Mouse (Mus musculus): Measurements from ENCODE around the gene Arid3c. TPM values are rescaled to one million over a fixed set of nuclear protein-coding genes. Genes with fewer than 3 reads are reported as not detected.

Arid3c gene
- total RNA-seq, 1 experiment, result not detected

DNA sequence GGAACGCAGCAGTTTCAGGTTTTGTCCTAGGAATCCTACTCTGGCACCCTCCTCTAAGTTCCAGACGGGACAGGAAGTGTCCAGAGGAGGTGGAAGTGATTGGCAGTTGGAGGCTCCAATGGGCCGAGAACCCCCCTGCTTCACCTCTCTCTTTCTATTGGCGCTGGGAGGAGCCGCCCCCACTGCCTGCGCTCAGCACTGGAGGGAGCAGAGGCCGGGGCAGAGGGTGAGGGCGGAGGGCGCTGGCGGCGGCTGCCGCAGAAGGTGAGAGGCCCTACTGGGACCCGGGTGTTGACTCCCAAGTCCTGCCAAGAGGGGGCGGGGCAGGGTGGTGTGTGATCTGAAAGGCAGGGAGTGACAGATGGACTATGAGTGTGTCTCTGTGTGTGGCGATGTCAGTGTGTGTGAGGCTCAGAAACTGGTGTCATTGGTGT is 29.4 kb upstream of the Arid3c start:
- peak; percentile 89 for DNase-seq (ENCODE audit: low read depth, low spot score)
- Histone ChIP-seq H3K4me3 (ENCODE audit: insufficient read depth in 1 of 2, low read depth in 1 of 2, low read length in 2 of 2, poor library complexity in 1 of 2, severe bottlenecking in 1 of 2) (peak overlapping the region; percentile 43 to 58), H3K36me3 (ENCODE audit: control insufficient read depth, insufficient read depth, low read length, poor library complexity, severe bottlenecking) (peaks cover 11% of the 10 kb centered on the region; the same call in 1 of the 2 replicates), H3K9ac (ENCODE audit: insufficient read depth, low read depth, low read length, poor library complexity, severe bottlenecking) (peak overlapping the region; percentile 65; the same call in 1 of the 2 replicates), H3K27ac (ENCODE audit: insufficient read depth, low read depth, low read length, poor library complexity, severe bottlenecking) (no peak overlapping the region), H3K9me3 (ENCODE audit: control insufficient read depth, insufficient read depth, low read depth, low read length) (no peaks in the 10 kb centered on the region), H3K4me1 (ENCODE audit: control insufficient read depth in 2 of 2, insufficient read depth in 2 of 2, low read length in 2 of 2, poor library complexity in 1 of 2) (peaks cover 2 to 16% of the 10 kb centered on the region in 2 experiments; a peak in 2 of 4 replicates)
- in situ Hi-C loops (cut with MboI; ENCODE audit: low sequenced_read_pairs in 2 of 2, unreplicated experiment in 2 of 2), result no loop called here
- no peak for TF ChIP-seq ZC3H11A (IDR thresholded peaks at IDR 0.05; ENCODE audit: borderline replicate concordance, low read depth, low read length)
- TF ChIP-seq ZNF384 (IDR thresholded peaks at IDR 0.05; ENCODE audit: low read depth, low read length), result no peak
- no peak for TF ChIP-seq MAFK (IDR thresholded peaks at IDR 0.05; ENCODE audit: insufficient read depth, low read depth, low read length)
- peak; percentile 65; the same call in 1 of the 2 replicates for TF ChIP-seq CHD2 (IDR thresholded peaks at IDR 0.05; ENCODE audit: low read depth, low read length)

DNA sequence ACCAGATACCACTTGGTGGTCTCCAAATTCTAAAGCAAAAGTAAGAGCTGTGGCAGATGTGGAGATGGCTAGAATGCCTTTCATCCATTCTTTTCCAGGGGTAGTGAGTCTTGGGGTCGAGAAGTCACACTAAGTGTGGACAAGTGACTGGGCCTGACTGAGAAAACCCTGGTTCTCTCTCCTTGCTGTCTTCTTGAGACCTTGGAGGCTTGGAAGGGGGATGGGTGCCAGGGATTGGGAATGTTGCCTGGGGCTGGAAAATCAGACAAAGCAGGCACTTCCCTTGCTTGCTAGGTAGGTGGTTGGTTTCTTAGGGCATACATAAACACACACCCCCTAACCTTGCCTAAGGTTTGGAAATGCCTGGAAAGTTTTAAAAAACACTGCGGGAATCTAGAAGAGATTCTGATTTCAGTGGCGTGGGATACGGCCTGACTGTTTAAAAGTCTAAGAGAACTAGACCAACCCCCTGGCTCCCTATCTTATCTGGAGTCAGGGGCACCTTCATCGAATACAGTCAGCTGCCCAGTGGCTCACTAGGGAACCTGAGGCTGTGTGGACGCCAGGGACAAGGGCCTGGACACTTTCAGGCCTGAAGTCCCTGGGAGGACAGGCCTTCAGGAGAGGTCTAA is 28.8 kb upstream of the Arid3c start:
- H3K9me3 ChIP-seq (ENCODE audit: control insufficient read depth, insufficient read depth, low read depth, low read length), result no peaks in the 10 kb centered on the region
- peak overlapping the region; percentile 65; the same call in 1 of the 2 replicates for H3K9ac ChIP-seq (ENCODE audit: insufficient read depth, low read depth, low read length, poor library complexity, severe bottlenecking)
- in situ Hi-C loops (cut with MboI; ENCODE audit: low sequenced_read_pairs in 2 of 2, unreplicated experiment in 2 of 2), result no loop called here
- H3K4me1 ChIP-seq (ENCODE audit: control insufficient read depth in 2 of 2, insufficient read depth in 2 of 2, low read length in 2 of 2, poor library complexity in 1 of 2), result peaks cover 2 to 16% of the 10 kb centered on the region in 2 experiments; a peak in 2 of 4 replicates
- peak overlapping the region; percentile 43 to 58 for H3K4me3 ChIP-seq (ENCODE audit: insufficient read depth in 1 of 2, low read depth in 1 of 2, low read length in 2 of 2, poor library complexity in 1 of 2, severe bottlenecking in 1 of 2)
- peaks cover 11% of the 10 kb centered on the region; the same call in 1 of the 2 replicates for H3K36me3 ChIP-seq (ENCODE audit: control insufficient read depth, insufficient read depth, low read length, poor library complexity, severe bottlenecking)
- DNase-seq (ENCODE audit: low read depth, low spot score), result no peak
- 0 out of 2 replicates have a peak overlapping the region, but pooled peaks have one; percentile 16 for H3K27ac ChIP-seq (ENCODE audit: insufficient read depth, low read depth, low read length, poor library complexity, severe bottlenecking)
- TF ChIP-seq CHD2 (IDR thresholded peaks at IDR 0.05; ENCODE audit: low read depth, low read length), result no peak
- TF ChIP-seq ZC3H11A (IDR thresholded peaks at IDR 0.05; ENCODE audit: borderline replicate concordance, low read depth, low read length), result no peak
- TF ChIP-seq MAFK (IDR thresholded peaks at IDR 0.05; ENCODE audit: insufficient read depth, low read depth, low read length), result no peak
- no peak for TF ChIP-seq HCFC1 (IDR thresholded peaks at IDR 0.05; ENCODE audit: borderline replicate concordance, insufficient read depth, low read length)
- no peak for TF ChIP-seq ZNF384 (IDR thresholded peaks at IDR 0.05; ENCODE audit: low read depth, low read length)

- peaks cover 11% of the 10 kb centered on the region; the same call in 1 of the 2 replicates for H3K36me3 ChIP-seq (ENCODE audit: control insufficient read depth, insufficient read depth, low read length, poor library complexity, severe bottlenecking)
- H3K9me3 ChIP-seq (ENCODE audit: control insufficient read depth, insufficient read depth, low read depth, low read length), result no peaks in the 10 kb centered on the region
- H3K9ac ChIP-seq (ENCODE audit: insufficient read depth, low read depth, low read length, poor library complexity, severe bottlenecking), result no peak overlapping the region
- peaks cover 2 to 16% of the 10 kb centered on the region in 2 experiments; a peak in 2 of 4 replicates for H3K4me1 ChIP-seq (ENCODE audit: control insufficient read depth in 2 of 2, insufficient read depth in 2 of 2, low read length in 2 of 2, poor library complexity in 1 of 2)
- TF ChIP-seq HCFC1 (IDR thresholded peaks at IDR 0.05; ENCODE audit: borderline replicate concordance, insufficient read depth, low read length) (no peak), MAFK (IDR thresholded peaks at IDR 0.05; ENCODE audit: insufficient read depth, low read depth, low read length) (no peak), ZNF384 (IDR thresholded peaks at IDR 0.05; ENCODE audit: low read depth, low read length) (no peak), ZC3H11A (IDR thresholded peaks at IDR 0.05; ENCODE audit: borderline replicate concordance, low read depth, low read length) (no peak), CHD2 (IDR thresholded peaks at IDR 0.05; ENCODE audit: low read depth, low read length) (no peak)
- no peak overlapping the region for H3K4me3 ChIP-seq (ENCODE audit: insufficient read depth in 1 of 2, low read depth in 1 of 2, low read length in 2 of 2, poor library complexity in 1 of 2, severe bottlenecking in 1 of 2)
- no peak for DNase-seq (ENCODE audit: low read depth, low spot score)
- in situ Hi-C loops (cut with MboI; ENCODE audit: low sequenced_read_pairs in 2 of 2, unreplicated experiment in 2 of 2), result no loop called here
- no peak overlapping the region for H3K27ac ChIP-seq (ENCODE audit: insufficient read depth, low read depth, low read length, poor library complexity, severe bottlenecking)
Measured at GRCm38 (mm10) chr4:41759206-41759605, 28.3 kb upstream of the Arid3c start.

DNA sequence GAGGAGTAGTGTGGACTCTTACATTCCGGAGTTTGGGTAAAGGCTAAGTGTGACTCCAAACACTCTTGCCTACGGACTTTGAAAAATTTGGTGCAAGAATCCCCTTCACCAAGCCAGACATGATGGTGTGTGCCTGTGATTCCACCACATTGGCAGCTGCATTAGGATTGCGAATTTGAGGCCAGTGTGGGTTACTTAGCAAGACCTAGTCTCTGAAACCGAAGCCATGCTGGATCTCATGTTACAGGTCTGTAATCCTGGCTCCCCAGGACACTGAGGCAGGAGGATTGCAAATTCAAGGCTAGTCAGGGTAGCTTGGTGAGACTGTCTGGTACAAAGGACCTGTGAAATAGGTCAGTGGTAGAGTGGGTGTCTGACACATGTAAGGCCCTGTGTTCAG is 27.8 kb upstream of the Arid3c start:
- TF ChIP-seq HCFC1 (IDR thresholded peaks at IDR 0.05; ENCODE audit: borderline replicate concordance, insufficient read depth, low read length), result no peak
- no peak for TF ChIP-seq ZNF384 (IDR thresholded peaks at IDR 0.05; ENCODE audit: low read depth, low read length)
- no peak for TF ChIP-seq CHD2 (IDR thresholded peaks at IDR 0.05; ENCODE audit: low read depth, low read length)
- TF ChIP-seq ZC3H11A (IDR thresholded peaks at IDR 0.05; ENCODE audit: borderline replicate concordance, low read depth, low read length), result no peak
- no peak for TF ChIP-seq MAFK (IDR thresholded peaks at IDR 0.05; ENCODE audit: insufficient read depth, low read depth, low read length)
- H3K4me1 ChIP-seq (ENCODE audit: control insufficient read depth in 2 of 2, insufficient read depth in 2 of 2, low read length in 2 of 2, poor library complexity in 1 of 2), result peaks cover 2 to 16% of the 10 kb centered on the region in 2 experiments; a peak in 2 of 4 replicates
- in situ Hi-C loops (cut with MboI; ENCODE audit: low sequenced_read_pairs in 2 of 2, unreplicated experiment in 2 of 2), result no loop called here

More for the DNA sequence above, 27.8 kb upstream of the Arid3c start:
- H3K9ac ChIP-seq (ENCODE audit: insufficient read depth, low read depth, low read length, poor library complexity, severe bottlenecking), result no peak overlapping the region
- no peak overlapping the region for H3K4me3 ChIP-seq (ENCODE audit: insufficient read depth in 1 of 2, low read depth in 1 of 2, low read length in 2 of 2, poor library complexity in 1 of 2, severe bottlenecking in 1 of 2)
- H3K27ac ChIP-seq (ENCODE audit: insufficient read depth, low read depth, low read length, poor library complexity, severe bottlenecking), result no peak overlapping the region
- peaks cover 11% of the 10 kb centered on the region; the same call in 1 of the 2 replicates for H3K36me3 ChIP-seq (ENCODE audit: control insufficient read depth, insufficient read depth, low read length, poor library complexity, severe bottlenecking)
- no peaks in the 10 kb centered on the region for H3K9me3 ChIP-seq (ENCODE audit: control insufficient read depth, insufficient read depth, low read depth, low read length)
- DNase-seq (ENCODE audit: low read depth, low spot score), result no peak

All from ES-E14 (cell line).